In the genomic region with DNA sequence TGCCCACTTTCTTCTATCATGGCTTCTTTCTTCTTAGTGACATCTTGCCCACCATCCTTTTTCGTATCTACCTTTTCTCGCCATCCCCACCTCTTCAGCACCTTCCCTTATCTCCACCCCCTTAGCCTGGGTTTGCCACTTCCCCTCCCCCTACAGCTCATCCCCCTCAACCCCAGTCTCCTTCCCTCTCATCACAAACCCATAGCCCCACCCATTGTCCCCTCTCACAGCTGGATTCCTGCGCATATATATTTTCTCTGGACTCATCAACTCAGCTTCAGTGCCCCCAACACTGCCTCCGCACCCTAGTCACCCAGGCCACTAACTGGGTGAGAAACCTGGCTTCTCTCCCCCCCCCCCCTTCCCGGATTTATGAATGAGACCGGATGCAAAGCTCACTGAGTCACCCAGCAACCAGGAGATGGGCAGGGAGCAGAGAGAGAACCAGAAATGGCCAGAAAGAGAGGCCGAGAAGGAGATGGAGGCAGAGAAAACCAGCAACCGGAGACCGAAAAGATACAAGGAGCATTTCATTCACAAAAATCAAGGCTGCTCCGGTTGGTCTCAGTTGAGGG, we compare ENCODE assay signal across 8 mouse cellular contexts. TPM values are rescaled to one million over a fixed set of nuclear protein-coding genes. Genes with fewer than 3 reads are reported as not detected.
A peak's percentile ranks its signal among the peaks of the same experiment; 100 is the strongest.
DNase-seq lines count a peak whose midpoint lies in the region; ATAC-seq and TF ChIP-seq lines count a peak whose summit lies in the region.
"Had no signal": no experiment of that assay in that cellular context is flagged by ENCODE, and none has a peak within 500 bp of the region (broad histone marks: within the 10 kb centered on the region; RNA-seq: fewer than 3 reads in every experiment).

No protein-coding gene starts in this region.

- peaks cover 37% of the 10 kb centered on the region for H3K27me3 ChIP-seq in embryonic facial prominence, embryonic 12.5 days
- peaks cover 33% of the 10 kb centered on the region for H3K27me3 ChIP-seq in intestine, embryonic 16.5 days (replicated peaks; ENCODE audit: control insufficient read depth, insufficient read depth, low read length)

- intact Hi-C loops in left cerebral cortex, adult 2 months (cut with DNase I): no loop called here
- intact Hi-C loops in left cerebral cortex, postnatal 14 days (cut with DNase I): loop anchor here (5.0 kb wide), 1 partner anchor 69 kb away; a partner anchor contains a TSS

- no peak for ATAC-seq in embryonic facial prominence, embryonic 12.5 days (ENCODE audit: insufficient number of reproducible peaks, insufficient read depth, low FRiP score, low TSS enrichment)
- no peak for ATAC-seq in intestine, embryonic 16.5 days

- peaks cover 30% of the 10 kb centered on the region for H3K4me1 ChIP-seq in embryonic facial prominence, embryonic 12.5 days
- H3K4me1 ChIP-seq in intestine, embryonic 16.5 days (ENCODE audit: control insufficient read depth, insufficient read depth, low read length): peaks cover 17% of the 10 kb centered on the region

- 3% methylated on average over 10 of the region's 10 CpGs for WGBS in embryonic facial prominence, embryonic 12.5 days
- 17% methylated on average over 10 of the region's 10 CpGs for WGBS in intestine, embryonic 16.5 days

- H3K9ac ChIP-seq in embryonic facial prominence, embryonic 12.5 days: peak overlapping the region; percentile 59; the same call in 1 of the 2 replicates
- no peak overlapping the region for H3K9ac ChIP-seq in intestine, embryonic 16.5 days (ENCODE audit: low read depth, low read length)

- no peak for TF ChIP-seq CTCF in left cerebral cortex, adult 2 months (IDR thresholded peaks at IDR 0.05)

- peak overlapping the region; percentile 83 for H3K4me3 ChIP-seq in left cerebral cortex, adult 2 months
- peak overlapping the region; percentile 73 for H3K4me3 ChIP-seq in embryonic facial prominence, embryonic 12.5 days
- H3K4me3 ChIP-seq in intestine, embryonic 16.5 days (ENCODE audit: low read length): peak overlapping the region; percentile 57

- H3K36me3 ChIP-seq in embryonic facial prominence, embryonic 12.5 days: peaks cover 6% of the 10 kb centered on the region
- no peaks in the 10 kb centered on the region for H3K36me3 ChIP-seq in intestine, embryonic 16.5 days (ENCODE audit: control insufficient read depth, insufficient read depth, low read length)

- H3K27ac ChIP-seq in left cerebral cortex, adult 2 months: peak overlapping the region; percentile 94
- peak overlapping the region; percentile 80; the same call in 1 of the 2 replicates for H3K27ac ChIP-seq in embryonic facial prominence, embryonic 12.5 days
- no peak overlapping the region for H3K27ac ChIP-seq in intestine, embryonic 16.5 days (ENCODE audit: low read length)

- H3K9me3 ChIP-seq in embryonic facial prominence, embryonic 12.5 days: no peaks in the 10 kb centered on the region
- no peaks in the 10 kb centered on the region for H3K9me3 ChIP-seq in intestine, embryonic 16.5 days (ENCODE audit: control insufficient read depth, low read length)

- peak overlapping the region; percentile 83 for H3K4me2 ChIP-seq in embryonic facial prominence, embryonic 12.5 days (replicated peaks)
- peak overlapping the region; percentile 92 for H3K4me2 ChIP-seq in intestine, embryonic 16.5 days (ENCODE audit: low read depth, low read length)

- no peak for DNase-seq in left cerebral cortex, adult 2 months (ENCODE audit: extremely low spot score in 1 of 2, low spot score in 2 of 2)
- no peak for DNase-seq in left cerebral cortex, postnatal 14 days (ENCODE audit: low spot score in 2 of 2)
- peak; percentile 40 for DNase-seq in retina, embryonic 14.5 days (ENCODE audit: low spot score)
- no peak for DNase-seq in adrenal gland, postnatal 25 days
- no peak for DNase-seq in urinary bladder, postnatal 36 days (ENCODE audit: low spot score in 2 of 2)
- DNase-seq: kidney, postnatal 36 days had no signal

RNA-seq across cellular contexts. Expression of a gene that starts 1.8 kb away (rescaled TPM):
- 1 to 10 TPM; 1.4 to 1.8 TPM for total RNA-seq in left cerebral cortex, adult 2 months (2021)
- total RNA-seq in left cerebral cortex, postnatal 14 days (2021): 1 to 10 TPM in 1 of 2 experiments, under 1 TPM in 1; 0.92 to 1.2 TPM
- polyA plus RNA-seq in embryonic facial prominence, embryonic 12.5 days (2016; fragmentation: Nextera tagmentation; extraction: Ambion mirVana): 0.59 and 0.78 TPM in 2 replicates
- 0.48 and 0.82 TPM in 2 replicates for polyA plus RNA-seq in intestine, embryonic 16.5 days (2015; fragmentation: Nextera tagmentation; extraction: Ambion mirVana)
- total RNA-seq in adrenal gland, postnatal 25 days (2021): 1.3 and 1.4 TPM in 2 replicates

RNA-seq across cellular contexts. Expression of a gene that starts 2.0 kb away (rescaled TPM):
- 10 to 100 TPM; 56.0 to 59.3 TPM for total RNA-seq in left cerebral cortex, adult 2 months (2021)
- 10 to 100 TPM; 45.7 to 48.0 TPM for total RNA-seq in left cerebral cortex, postnatal 14 days (2021)
- 5.9 and 6.3 TPM in 2 replicates for polyA plus RNA-seq in embryonic facial prominence, embryonic 12.5 days (2016; fragmentation: Nextera tagmentation; extraction: Ambion mirVana)
- 1.1 and 1.7 TPM in 2 replicates for polyA plus RNA-seq in intestine, embryonic 16.5 days (2015; fragmentation: Nextera tagmentation; extraction: Ambion mirVana)
- total RNA-seq in adrenal gland, postnatal 25 days (2021): 7.4 and 11.0 TPM in 2 replicates

RNA-seq across cellular contexts. Expression of a gene that starts 12.2 kb away (rescaled TPM):
- 10 to 100 TPM; 34.3 to 38.3 TPM for total RNA-seq in left cerebral cortex, adult 2 months (2021)
- 10 to 100 TPM; 32.7 to 37.5 TPM for total RNA-seq in left cerebral cortex, postnatal 14 days (2021)
- polyA plus RNA-seq in embryonic facial prominence, embryonic 12.5 days (2016; fragmentation: Nextera tagmentation; extraction: Ambion mirVana): 12.9 and 15.6 TPM in 2 replicates
- polyA plus RNA-seq in intestine, embryonic 16.5 days (2015; fragmentation: Nextera tagmentation; extraction: Ambion mirVana): 52.5 and 56.8 TPM in 2 replicates
- 14.4 and 15.7 TPM in 2 replicates for total RNA-seq in adrenal gland, postnatal 25 days (2021)

RNA-seq across cellular contexts. Expression of a gene that starts 12.3 kb away (rescaled TPM):
- total RNA-seq in left cerebral cortex, adult 2 months (2021): 100 to 1,000 TPM; 128 to 132 TPM
- 100 to 1,000 TPM; 161 to 165 TPM for total RNA-seq in left cerebral cortex, postnatal 14 days (2021)
- polyA plus RNA-seq in embryonic facial prominence, embryonic 12.5 days (2016; fragmentation: Nextera tagmentation; extraction: Ambion mirVana): 278 and 280 TPM in 2 replicates
- polyA plus RNA-seq in intestine, embryonic 16.5 days (2015; fragmentation: Nextera tagmentation; extraction: Ambion mirVana): 228 and 241 TPM in 2 replicates
- total RNA-seq in adrenal gland, postnatal 25 days (2021): 176 and 192 TPM in 2 replicates

RNA-seq across cellular contexts. Expression of a gene that starts 33.6 kb away (rescaled TPM):
- total RNA-seq in left cerebral cortex, adult 2 months (2021): 1 to 10 TPM; 1.2 to 1.4 TPM
- 1 to 10 TPM; 1.8 to 2.2 TPM for total RNA-seq in left cerebral cortex, postnatal 14 days (2021)
- polyA plus RNA-seq in embryonic facial prominence, embryonic 12.5 days (2016; fragmentation: Nextera tagmentation; extraction: Ambion mirVana): 0.92 and 1.1 TPM in 2 replicates
- polyA plus RNA-seq in intestine, embryonic 16.5 days (2015; fragmentation: Nextera tagmentation; extraction: Ambion mirVana): 0.43 and 0.59 TPM in 2 replicates
- 0.90 and 1.7 TPM in 2 replicates for total RNA-seq in adrenal gland, postnatal 25 days (2021)
